Mouse (Mus musculus): Measurements from ENCODE around the gene Ankrd61. TPM values are rescaled to one million over a fixed set of nuclear protein-coding genes. Genes with fewer than 3 reads are reported as not detected.
A peak's percentile ranks its signal among the peaks of the same experiment; 100 is the strongest.

Gene Ankrd61
- polyA plus RNA-seq, 1 experiment from 2014 or later = 0.22 TPM

DNA sequence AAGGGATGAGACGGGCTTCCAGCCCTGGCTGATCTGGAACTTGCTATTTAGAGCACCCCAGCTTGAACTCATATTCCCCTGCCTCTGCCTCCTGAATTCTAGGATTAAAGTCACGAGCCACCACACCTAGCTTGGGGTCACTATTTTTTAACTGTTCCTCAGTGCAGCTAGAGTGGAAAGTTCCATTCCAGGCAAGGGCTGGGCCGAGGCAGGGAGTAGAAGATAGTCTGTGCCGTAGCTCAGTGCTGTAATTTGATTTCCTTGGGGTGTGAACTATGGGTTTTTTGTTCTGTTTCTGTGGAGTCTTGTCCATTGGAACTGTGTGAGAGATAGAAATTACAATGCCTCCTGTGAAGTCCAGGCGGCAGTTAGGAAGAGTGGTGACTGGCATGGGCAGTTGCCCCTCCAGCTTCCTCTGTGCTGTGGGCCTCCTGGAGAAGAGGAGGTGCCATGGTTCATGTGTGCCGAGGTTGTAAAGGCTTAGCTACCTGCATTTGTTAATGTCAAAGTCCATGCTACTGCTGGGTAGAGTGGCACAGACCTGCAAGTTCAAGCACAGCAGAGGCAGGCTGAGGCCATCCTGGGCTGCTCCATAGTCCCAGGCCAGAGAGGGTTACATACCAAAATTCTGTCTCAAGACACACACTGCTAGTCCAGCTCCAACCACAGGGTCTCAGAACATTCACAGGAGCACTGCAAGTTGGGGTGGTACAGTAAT lies 34.5 kb upstream of the Ankrd61 start:
- H3K27ac ChIP-seq (replicated peaks; ENCODE audit: low read depth, low read length) = no peak overlapping the region
- no peaks in the 10 kb centered on the region for H3K9me3 ChIP-seq (replicated peaks; ENCODE audit: control insufficient read depth, low read length)
- no peak overlapping the region for H3K4me2 ChIP-seq (ENCODE audit: low read depth, low read length)
- no peak overlapping the region for H3K9ac ChIP-seq (replicated peaks; ENCODE audit: low read length)
- no peak for DNase-seq (ENCODE audit: low spot score)
- H3K4me3 ChIP-seq (ENCODE audit: low read depth, low read length) = no peak overlapping the region
- no peaks in the 10 kb centered on the region for H3K27me3 ChIP-seq (ENCODE audit: control insufficient read depth, insufficient read depth, low read length)
- H3K36me3 ChIP-seq (replicated peaks; ENCODE audit: control insufficient read depth, insufficient read depth, low read depth, low read length) = no peaks in the 10 kb centered on the region; the same call in 1 of the 2 replicates
- ATAC-seq (replicated peaks; ENCODE audit: insufficient number of reproducible peaks, low FRiP score, low TSS enrichment, low read depth) = no peak
- 82% methylated on average over 6 of the region's 6 CpGs for WGBS
- H3K4me1 ChIP-seq (ENCODE audit: control insufficient read depth, insufficient read depth, low read length) = no peaks in the 10 kb centered on the region

DNA sequence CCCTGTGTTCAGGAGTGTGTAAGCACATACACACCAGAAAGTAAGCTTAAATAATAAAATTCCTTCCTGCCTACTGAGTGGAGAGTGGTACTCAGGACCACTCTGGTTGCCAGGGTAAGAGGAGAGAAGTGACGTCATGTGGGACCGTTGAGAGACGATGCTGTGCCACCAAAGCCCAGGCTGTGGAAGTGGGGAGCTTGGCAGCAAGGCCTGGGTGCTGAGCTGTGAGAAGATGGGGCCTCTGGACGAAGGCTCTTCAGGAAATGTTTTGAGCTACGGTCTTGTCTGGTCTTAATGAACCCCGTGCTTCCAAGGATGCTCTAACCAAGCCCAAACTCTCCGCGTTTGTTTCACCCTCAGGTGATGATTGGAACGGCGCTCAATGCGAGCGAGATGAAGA lies 33.2 kb upstream of the Ankrd61 start:
- no peaks in the 10 kb centered on the region; the same call in 1 of the 2 replicates for H3K36me3 ChIP-seq (replicated peaks; ENCODE audit: control insufficient read depth, insufficient read depth, low read depth, low read length)
- ATAC-seq (replicated peaks; ENCODE audit: insufficient number of reproducible peaks, low FRiP score, low TSS enrichment, low read depth) (no peak), DNase-seq (ENCODE audit: low spot score) (no peak)
- H3K27ac ChIP-seq (replicated peaks; ENCODE audit: low read depth, low read length) = no peak overlapping the region
- no peaks in the 10 kb centered on the region for H3K4me1 ChIP-seq (ENCODE audit: control insufficient read depth, insufficient read depth, low read length)
- no peak overlapping the region for H3K9ac ChIP-seq (replicated peaks; ENCODE audit: low read length)
- no peaks in the 10 kb centered on the region for H3K27me3 ChIP-seq (ENCODE audit: control insufficient read depth, insufficient read depth, low read length)
- WGBS = 91% methylated on average over 12 of the region's 12 CpGs
- H3K9me3 ChIP-seq (replicated peaks; ENCODE audit: control insufficient read depth, low read length) = no peaks in the 10 kb centered on the region
- no peak overlapping the region for H3K4me2 ChIP-seq (ENCODE audit: low read depth, low read length)
- no peak overlapping the region for H3K4me3 ChIP-seq (ENCODE audit: low read depth, low read length)

DNA sequence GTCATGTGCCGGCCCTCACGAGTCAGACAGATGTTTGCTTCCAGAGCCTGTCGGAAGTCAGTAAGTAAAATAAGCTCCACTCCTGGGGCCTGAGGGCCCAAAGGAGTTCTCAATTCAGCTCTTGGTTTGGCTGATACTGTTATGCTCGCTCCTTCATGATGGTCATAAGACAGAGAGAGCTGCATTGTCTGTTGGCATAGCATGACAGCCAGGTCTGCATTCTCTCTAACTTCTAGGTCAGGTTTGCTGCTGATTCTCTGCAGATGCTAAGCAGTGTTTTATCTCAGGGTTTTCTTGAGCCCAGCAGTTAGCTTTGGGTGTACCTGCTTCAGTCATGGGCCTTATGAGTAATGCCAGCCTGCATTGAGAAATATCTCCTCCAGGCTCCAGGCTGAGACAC lies 31.8 kb upstream of the Ankrd61 start:
- Histone ChIP-seq H3K4me3 (ENCODE audit: low read depth, low read length) (no peak overlapping the region), H3K27ac (replicated peaks; ENCODE audit: low read depth, low read length) (no peak overlapping the region), H3K27me3 (ENCODE audit: control insufficient read depth, insufficient read depth, low read length) (no peaks in the 10 kb centered on the region), H3K9ac (replicated peaks; ENCODE audit: low read length) (no peak overlapping the region), H3K9me3 (replicated peaks; ENCODE audit: control insufficient read depth, low read length) (no peaks in the 10 kb centered on the region), H3K4me2 (ENCODE audit: low read depth, low read length) (no peak overlapping the region), H3K36me3 (replicated peaks; ENCODE audit: control insufficient read depth, insufficient read depth, low read depth, low read length) (peaks cover 2% of the 10 kb centered on the region), H3K4me1 (ENCODE audit: control insufficient read depth, insufficient read depth, low read length) (no peaks in the 10 kb centered on the region)
- ATAC-seq (replicated peaks; ENCODE audit: insufficient number of reproducible peaks, low FRiP score, low TSS enrichment, low read depth) = no peak
- 88% methylated on average over 4 of the region's 4 CpGs for WGBS
- DNase-seq (ENCODE audit: low spot score) = no peak

DNA sequence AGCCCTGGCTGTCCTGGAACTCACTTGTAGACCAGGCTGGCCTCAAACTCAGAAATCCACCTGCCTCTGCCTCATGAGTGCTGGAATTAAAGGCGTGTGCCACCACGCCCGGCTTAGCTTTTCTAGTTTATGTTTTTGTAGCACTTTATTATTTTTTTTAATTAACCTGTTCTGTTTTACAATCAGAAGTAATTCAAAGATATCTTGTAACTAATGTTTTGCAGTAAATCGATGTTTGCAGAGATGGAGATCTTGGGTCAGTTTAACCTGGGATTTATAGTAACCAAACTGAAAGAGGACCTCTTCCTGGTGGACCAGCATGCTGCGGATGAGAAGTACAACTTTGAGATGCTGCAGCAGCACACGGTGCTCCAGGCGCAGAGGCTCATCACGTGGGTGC lies 30.4 kb upstream of the Ankrd61 start, which contains the start of gene Gm42421:
Gene Gm42421, plus strand, starts transcription at position 301 of the 400 bp plus-strand sequence.
- peaks cover 5% of the 10 kb centered on the region for H3K36me3 ChIP-seq (replicated peaks; ENCODE audit: control insufficient read depth, insufficient read depth, low read depth, low read length)
- 92% methylated on average over 8 of the region's 8 CpGs for WGBS
- DNase-seq (ENCODE audit: low spot score) = no peak

DNA sequence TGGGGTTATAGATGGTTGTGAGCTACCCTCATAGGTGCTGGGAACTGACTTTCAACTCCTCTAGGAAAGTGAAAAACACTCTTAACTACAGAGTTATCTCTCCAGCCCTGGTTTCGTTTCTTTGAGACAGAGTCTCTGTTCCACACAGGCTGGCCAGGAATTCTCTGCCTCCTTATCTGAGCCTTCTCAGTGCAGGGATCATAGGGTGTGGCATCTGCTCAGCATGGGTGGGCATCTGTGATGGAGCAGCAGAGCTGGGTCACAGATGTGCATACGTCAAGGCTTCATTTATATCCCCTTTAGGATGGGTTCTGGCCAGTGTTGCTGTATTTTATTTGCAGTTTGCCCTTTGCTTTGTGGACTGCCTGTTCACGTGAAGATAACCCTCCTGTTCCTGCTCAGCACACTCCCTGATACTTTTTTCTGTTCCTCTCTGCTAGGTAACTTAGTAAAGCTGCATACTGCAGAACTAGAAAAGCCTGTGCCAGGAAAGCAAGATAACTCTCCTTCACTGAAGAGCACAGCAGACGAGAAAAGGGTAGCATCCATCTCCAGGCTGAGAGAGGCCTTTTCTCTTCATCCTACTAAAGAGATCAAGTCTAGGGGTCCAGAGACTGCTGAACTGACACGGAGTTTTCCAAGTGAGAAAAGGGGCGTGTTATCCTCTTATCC lies 27.4 kb upstream of the Ankrd61 start:
- DNase-seq (ENCODE audit: low spot score) (no peak), ATAC-seq (replicated peaks; ENCODE audit: insufficient number of reproducible peaks, low FRiP score, low TSS enrichment, low read depth) (no peak)
- H3K9ac ChIP-seq (replicated peaks; ENCODE audit: low read length) = no peak overlapping the region
- 89% methylated on average over 6 of the region's 6 CpGs for WGBS
- no peak overlapping the region for H3K27ac ChIP-seq (replicated peaks; ENCODE audit: low read depth, low read length)
- no peak overlapping the region for H3K4me3 ChIP-seq (ENCODE audit: low read depth, low read length)
- peaks cover 5% of the 10 kb centered on the region for H3K36me3 ChIP-seq (replicated peaks; ENCODE audit: control insufficient read depth, insufficient read depth, low read depth, low read length)
- H3K4me2 ChIP-seq (ENCODE audit: low read depth, low read length) = no peak overlapping the region
- no peaks in the 10 kb centered on the region for H3K9me3 ChIP-seq (replicated peaks; ENCODE audit: control insufficient read depth, low read length)
- H3K27me3 ChIP-seq (ENCODE audit: control insufficient read depth, insufficient read depth, low read length) = no peaks in the 10 kb centered on the region
- no peaks in the 10 kb centered on the region for H3K4me1 ChIP-seq (ENCODE audit: control insufficient read depth, insufficient read depth, low read length)

More for the DNA sequence above, 30.4 kb upstream of the Ankrd61 start, which contains the start of gene Gm42421:
- Histone ChIP-seq H3K4me1 (ENCODE audit: control insufficient read depth, insufficient read depth, low read length) (no peaks in the 10 kb centered on the region), H3K9ac (replicated peaks; ENCODE audit: low read length) (no peak within 1 kb of the TSS), H3K4me2 (ENCODE audit: low read depth, low read length) (no peak within 1 kb of the TSS), H3K4me3 (ENCODE audit: low read depth, low read length) (no peak within 1 kb of the TSS), H3K9me3 (replicated peaks; ENCODE audit: control insufficient read depth, low read length) (no peaks in the 10 kb centered on the region), H3K27me3 (ENCODE audit: control insufficient read depth, insufficient read depth, low read length) (no peaks in the 10 kb centered on the region), H3K27ac (replicated peaks; ENCODE audit: low read depth, low read length) (no peak within 1 kb of the TSS)
- ATAC-seq (replicated peaks; ENCODE audit: insufficient number of reproducible peaks, low FRiP score, low TSS enrichment, low read depth) = no peak

DNA sequence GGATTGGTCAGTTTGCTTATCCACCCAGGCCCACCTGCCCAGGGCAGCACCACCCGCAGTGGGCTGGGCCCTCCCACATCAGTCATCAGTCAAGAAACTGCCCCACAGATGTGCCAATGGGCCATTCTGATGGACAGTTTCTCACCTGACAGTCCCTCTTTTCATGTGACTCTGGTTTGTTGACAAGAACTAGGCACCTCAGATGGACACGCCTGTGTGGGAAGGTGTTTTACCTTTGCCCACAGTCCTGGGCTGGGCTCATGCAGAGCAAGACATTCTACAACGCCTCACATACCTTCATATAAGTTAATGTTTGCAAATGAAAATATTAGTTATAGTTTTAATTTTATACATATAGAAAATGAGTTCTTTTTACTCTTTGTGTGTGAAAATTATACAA lies 20.6 kb upstream of the Ankrd61 start:
- Histone ChIP-seq H3K4me2 (ENCODE audit: low read depth, low read length) (no peak overlapping the region), H3K36me3 (replicated peaks; ENCODE audit: control insufficient read depth, insufficient read depth, low read depth, low read length) (no peaks in the 10 kb centered on the region; the same call in none of the 2 replicates)
- WGBS = 89% methylated on average over 3 of the region's 3 CpGs

DNA sequence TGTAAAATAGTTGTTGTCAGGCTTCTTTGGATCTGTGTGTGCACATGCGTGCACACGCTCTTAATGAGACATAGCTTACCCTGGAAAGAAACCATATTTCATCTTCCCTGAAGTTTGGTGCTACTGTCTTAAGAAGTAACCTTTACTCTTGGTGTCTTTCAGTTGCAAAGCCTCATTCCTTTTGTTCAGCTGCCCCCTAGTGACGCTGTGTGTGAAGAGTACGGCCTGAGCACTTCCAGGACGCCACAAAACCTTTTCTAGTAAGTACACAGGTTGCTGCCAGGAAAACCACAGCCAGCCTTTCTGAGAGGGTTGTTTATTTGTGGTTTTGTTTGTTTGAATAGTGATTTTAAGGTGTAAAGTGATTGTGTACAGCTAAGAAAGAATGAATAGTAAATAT lies 19.9 kb upstream of the Ankrd61 start:
- H3K4me2 ChIP-seq (ENCODE audit: low read depth, low read length) = no peak overlapping the region
- H3K27ac ChIP-seq (replicated peaks; ENCODE audit: low read depth, low read length) = no peak overlapping the region
- 58% methylated on average over 5 of the region's 5 CpGs for WGBS
- H3K4me3 ChIP-seq (ENCODE audit: low read depth, low read length) = no peak overlapping the region
- ATAC-seq (replicated peaks; ENCODE audit: insufficient number of reproducible peaks, low FRiP score, low TSS enrichment, low read depth) = no peak
- no peaks in the 10 kb centered on the region; the same call in none of the 2 replicates for H3K36me3 ChIP-seq (replicated peaks; ENCODE audit: control insufficient read depth, insufficient read depth, low read depth, low read length)
- H3K4me1 ChIP-seq (ENCODE audit: control insufficient read depth, insufficient read depth, low read length) = no peaks in the 10 kb centered on the region
- DNase-seq (ENCODE audit: low spot score) = peak; percentile 63
- H3K27me3 ChIP-seq (ENCODE audit: control insufficient read depth, insufficient read depth, low read length) = no peaks in the 10 kb centered on the region
- H3K9me3 ChIP-seq (replicated peaks; ENCODE audit: control insufficient read depth, low read length) = no peaks in the 10 kb centered on the region
- no peak overlapping the region for H3K9ac ChIP-seq (replicated peaks; ENCODE audit: low read length)

More for the DNA sequence above, 20.6 kb upstream of the Ankrd61 start:
- Histone ChIP-seq H3K9me3 (replicated peaks; ENCODE audit: control insufficient read depth, low read length) (no peaks in the 10 kb centered on the region), H3K27me3 (ENCODE audit: control insufficient read depth, insufficient read depth, low read length) (no peaks in the 10 kb centered on the region), H3K27ac (replicated peaks; ENCODE audit: low read depth, low read length) (no peak overlapping the region), H3K9ac (replicated peaks; ENCODE audit: low read length) (no peak overlapping the region), H3K4me3 (ENCODE audit: low read depth, low read length) (no peak overlapping the region), H3K4me1 (ENCODE audit: control insufficient read depth, insufficient read depth, low read length) (no peaks in the 10 kb centered on the region)
- DNase-seq (ENCODE audit: low spot score) (no peak), ATAC-seq (replicated peaks; ENCODE audit: insufficient number of reproducible peaks, low FRiP score, low TSS enrichment, low read depth) (no peak)

DNA sequence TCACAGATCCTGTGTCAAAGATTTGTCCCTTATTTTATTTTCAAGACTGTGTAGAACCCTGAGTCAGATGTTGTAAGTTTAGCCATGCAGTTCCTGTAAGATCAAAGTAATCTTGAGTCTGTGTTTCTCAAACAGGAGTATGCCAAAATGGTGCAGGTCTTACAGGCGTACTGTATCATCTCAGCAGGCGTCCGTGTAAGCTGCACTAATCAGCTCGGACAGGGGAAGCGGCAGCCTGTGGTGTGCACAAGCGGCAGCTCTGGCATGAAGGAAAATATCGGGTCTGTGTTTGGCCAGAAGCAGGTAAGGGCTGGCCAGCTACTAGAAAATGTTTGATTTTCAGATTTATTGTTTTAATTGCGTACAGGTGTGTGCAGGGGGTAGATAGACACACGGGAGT lies 18.7 kb upstream of the Ankrd61 start:
- Histone ChIP-seq H3K27me3 (ENCODE audit: control insufficient read depth, insufficient read depth, low read length) (no peaks in the 10 kb centered on the region), H3K4me3 (ENCODE audit: low read depth, low read length) (no peak overlapping the region), H3K9ac (replicated peaks; ENCODE audit: low read length) (no peak overlapping the region), H3K27ac (replicated peaks; ENCODE audit: low read depth, low read length) (no peak overlapping the region), H3K9me3 (replicated peaks; ENCODE audit: control insufficient read depth, low read length) (no peaks in the 10 kb centered on the region), H3K4me1 (ENCODE audit: control insufficient read depth, insufficient read depth, low read length) (no peaks in the 10 kb centered on the region), H3K36me3 (replicated peaks; ENCODE audit: control insufficient read depth, insufficient read depth, low read depth, low read length) (no peaks in the 10 kb centered on the region; the same call in none of the 2 replicates), H3K4me2 (ENCODE audit: low read depth, low read length) (no peak overlapping the region)
- ATAC-seq (replicated peaks; ENCODE audit: insufficient number of reproducible peaks, low FRiP score, low TSS enrichment, low read depth) (no peak), DNase-seq (ENCODE audit: low spot score) (no peak)
- WGBS = 95% methylated on average over 9 of the region's 9 CpGs

All from embryonic facial prominence, embryonic 11.5 days (tissue).